Mouse (Mus musculus) lung, embryonic 15.5 days (tissue): ENCODE data around the gene Ncln. TPM values are rescaled to one million over a fixed set of nuclear protein-coding genes. Genes with fewer than 3 reads are reported as not detected.

ENCODE experiments used
- microRNA-seq: library from miRNA; unstranded; fragments of <30 nt; microRNA quantifications from one replicate; pipeline ENCODE4, GENCODE M21; 2016
- polyA plus RNA-seq: library from polyadenylated mRNA; unstranded; fragments of >200 nt; fragmentation: Nextera tagmentation; extraction: Ambion mirVana; gene quantifications from 2 replicates; pipeline ENCODE4 v1.2.1, GENCODE M21; 2015

Gene Ncln
- polyA plus RNA-seq, 1 experiment from 2014 or later: 81.8 TPM

Small RNA genes within 50 kb of the gene (microRNA-seq; reads per million reads assigned to microRNA genes)
- gene Gm25595: not detected

Other genes starting within 250 kb of the Ncln start
- gene Matk, start 243.5 kb downstream of the Ncln start, polyA plus RNA-seq: 2.7 and 3.9 TPM in 2 replicates
- gene Mrpl54, start 229.5 kb downstream of the Ncln start, polyA plus RNA-seq: 208 and 225 TPM in 2 replicates
- gene Apba3, start 229.4 kb downstream of the Ncln start, polyA plus RNA-seq: 60.7 and 66.5 TPM in 2 replicates
- gene Tjp3, start 204.8 kb downstream of the Ncln start, polyA plus RNA-seq: 26.4 and 28.8 TPM in 2 replicates
- gene Pip5k1c, start 203.4 kb downstream of the Ncln start, polyA plus RNA-seq: 45.4 and 47.0 TPM in 2 replicates
- gene Cactin, start 175.3 kb downstream of the Ncln start, polyA plus RNA-seq: 48.4 and 49.9 TPM in 2 replicates
- 17.8 and 18.3 TPM in 2 replicates for gene Tbxa2r, start 167.7 kb downstream of the Ncln start, polyA plus RNA-seq
- gene Gipc3, start 153.1 kb downstream of the Ncln start, polyA plus RNA-seq: 0.07 and 0.10 TPM in 2 replicates
- 91.2 and 92.5 TPM in 2 replicates for gene Hmg20b, start 145.9 kb downstream of the Ncln start, polyA plus RNA-seq
- 17.6 and 20.4 TPM in 2 replicates for gene Mfsd12, start 138.9 kb downstream of the Ncln start, polyA plus RNA-seq
- 2.0 and 3.0 TPM in 2 replicates for gene 4930404N11Rik, start 130.6 kb downstream of the Ncln start, polyA plus RNA-seq
- 110 and 115 TPM in 2 replicates for gene Fzr1, start 117.9 kb downstream of the Ncln start, polyA plus RNA-seq
- gene Dohh, start 112.0 kb downstream of the Ncln start, polyA plus RNA-seq: 75.9 and 79.8 TPM in 2 replicates
- 1.6 and 2.7 TPM in 2 replicates for gene Gm48551, start 111.9 kb downstream of the Ncln start, polyA plus RNA-seq
- 0.45 and 2.3 TPM in 2 replicates for gene Gm48552, start 107.4 kb downstream of the Ncln start, polyA plus RNA-seq
- gene Smim24, start 103.3 kb downstream of the Ncln start, polyA plus RNA-seq: 4.4 TPM in 2 replicates
- gene Nfic, start 40.8 kb downstream of the Ncln start, polyA plus RNA-seq: 86.0 and 87.2 TPM in 2 replicates
- gene Celf5, start 13.7 kb downstream of the Ncln start, polyA plus RNA-seq: 0.34 and 0.42 TPM in 2 replicates
- 2.5 and 3.6 TPM in 2 replicates for gene S1pr4, start 3.7 kb upstream of the Ncln start, polyA plus RNA-seq
- 1.7 and 1.8 TPM in 2 replicates for gene Gna15, start 27.8 kb upstream of the Ncln start, polyA plus RNA-seq
- 72.7 and 74.2 TPM in 2 replicates for gene Gna11, start 48.8 kb upstream of the Ncln start, polyA plus RNA-seq
- 662 and 670 TPM in 2 replicates for gene Aes, start 63.1 kb upstream of the Ncln start, polyA plus RNA-seq
- gene Tle2, start 78.2 kb upstream of the Ncln start, polyA plus RNA-seq: 39.3 and 49.7 TPM in 2 replicates
- gene Tle6, start 104.7 kb upstream of the Ncln start, polyA plus RNA-seq: 28.1 and 29.3 TPM in 2 replicates
- gene BC025920, start 109.9 kb upstream of the Ncln start, polyA plus RNA-seq: 0.66 and 0.78 TPM in 2 replicates
- gene Sirt6, start 131.4 kb upstream of the Ncln start, polyA plus RNA-seq: 41.1 TPM in 2 replicates
- 8.6 and 9.8 TPM in 2 replicates for gene Ankrd24, start 132.1 kb upstream of the Ncln start, polyA plus RNA-seq
- gene Gm10778, start 152.7 kb upstream of the Ncln start, polyA plus RNA-seq: 4.3 and 4.7 TPM in 2 replicates
- gene Zfp433, start 208.4 kb upstream of the Ncln start, polyA plus RNA-seq: 17.7 and 18.0 TPM in 2 replicates